Mouse (Mus musculus): Measurements from ENCODE around the gene Amigo3. TPM values are rescaled to one million over a fixed set of nuclear protein-coding genes. Genes with fewer than 3 reads are reported as not detected.
A peak's percentile ranks its signal among the peaks of the same experiment; 100 is the strongest.

Amigo3 gene
- polyA plus RNA-seq, 1 experiment, result 0.79 TPM

DNA sequence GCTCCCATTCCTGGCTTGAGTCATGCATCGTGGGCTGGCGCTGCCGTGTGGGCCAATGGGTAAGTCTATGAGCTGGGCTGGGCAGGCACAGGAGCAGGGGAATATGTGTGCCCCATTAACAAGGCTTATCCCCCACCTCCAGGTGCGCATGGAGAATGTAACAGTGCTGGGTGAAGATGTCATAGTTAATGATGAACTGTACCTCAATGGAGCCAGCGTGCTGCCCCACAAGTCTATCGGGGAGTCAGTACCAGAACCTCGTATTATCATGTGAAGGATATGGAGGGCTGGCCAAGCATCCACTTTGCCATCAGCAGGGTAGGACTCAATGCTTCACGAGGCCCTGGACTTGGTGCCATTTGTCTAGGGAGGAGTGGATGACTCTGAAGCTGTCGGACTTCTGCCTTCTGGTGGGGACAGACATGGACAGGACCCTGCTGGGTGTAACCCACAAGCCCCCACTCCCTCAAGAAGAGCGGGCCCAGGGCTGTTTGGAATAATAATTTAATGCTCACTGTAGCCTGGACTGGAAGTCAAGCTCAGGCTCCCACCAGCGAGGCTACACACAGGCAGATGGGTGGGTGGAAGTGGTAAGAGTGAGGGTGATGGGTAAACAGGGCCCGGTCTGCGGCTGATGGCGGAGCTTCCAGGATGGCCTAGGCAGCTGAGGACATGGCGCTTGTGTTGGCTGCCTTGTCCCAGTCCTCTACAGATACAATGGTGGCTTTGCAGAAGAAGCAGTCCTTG, 1.6 kb upstream of the Amigo3 start:
- no peak overlapping the region for H3K27ac ChIP-seq (ENCODE audit: insufficient read depth, low read depth, low read length)
- no peak overlapping the region for H3K4me3 ChIP-seq (ENCODE audit: insufficient read depth, low read length)
- H3K4me1 ChIP-seq (ENCODE audit: control insufficient read depth, insufficient read depth, low read length), result peaks cover 30% of the 10 kb centered on the region
- no peak for TF ChIP-seq POLR2A (IDR thresholded peaks at IDR 0.05; ENCODE audit: borderline replicate concordance, low read depth, low read length)
- no peak for TF ChIP-seq CTCF (IDR thresholded peaks at IDR 0.05; ENCODE audit: low read depth, low read length)

DNA sequence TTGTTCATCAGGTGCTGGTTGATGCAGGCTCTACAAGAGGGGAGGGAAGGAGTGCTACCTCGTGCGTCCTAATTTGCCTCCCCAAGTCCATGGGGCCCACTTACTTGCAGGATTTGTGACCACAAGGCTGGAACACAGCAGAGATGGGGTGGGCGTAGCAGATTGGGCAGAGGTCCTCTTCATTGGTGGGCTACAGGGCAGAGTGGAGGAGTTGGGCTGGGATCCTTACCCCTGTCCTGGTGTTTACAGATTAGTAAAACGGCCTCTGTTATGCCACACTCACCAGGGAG, 1.1 kb upstream of the Amigo3 start:
- H3K4me1 ChIP-seq (ENCODE audit: control insufficient read depth, insufficient read depth, low read length), result peaks cover 30% of the 10 kb centered on the region
- H3K4me3 ChIP-seq (ENCODE audit: insufficient read depth, low read length), result no peak overlapping the region
- H3K27ac ChIP-seq (ENCODE audit: insufficient read depth, low read depth, low read length), result no peak overlapping the region
- TF ChIP-seq POLR2A (IDR thresholded peaks at IDR 0.05; ENCODE audit: borderline replicate concordance, low read depth, low read length) (no peak), CTCF (IDR thresholded peaks at IDR 0.05; ENCODE audit: low read depth, low read length) (no peak)

DNA sequence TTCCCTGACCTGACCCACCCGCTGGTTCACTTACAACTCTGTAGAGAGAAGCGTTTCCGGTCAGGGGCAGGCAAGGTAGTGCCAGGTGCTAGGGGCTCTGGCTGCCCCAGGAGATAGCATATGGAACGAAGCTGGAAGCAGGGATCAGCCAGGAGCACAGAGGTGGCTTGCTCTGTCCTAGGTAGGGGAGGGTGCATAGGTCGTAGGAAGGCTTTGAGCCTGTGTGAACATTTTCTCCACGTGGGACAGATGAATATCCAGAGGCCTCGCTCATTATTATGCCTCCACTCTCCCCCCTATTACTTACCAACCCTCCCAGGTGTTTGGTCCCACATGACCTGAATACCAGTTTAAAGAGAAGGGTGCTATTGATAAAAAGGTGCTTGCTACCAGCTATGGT, 548 bp upstream of the Amigo3 start:
- peaks cover 30% of the 10 kb centered on the region for H3K4me1 ChIP-seq (ENCODE audit: control insufficient read depth, insufficient read depth, low read length)
- no peak for TF ChIP-seq CTCF (IDR thresholded peaks at IDR 0.05; ENCODE audit: low read depth, low read length)
- no peak for TF ChIP-seq POLR2A (IDR thresholded peaks at IDR 0.05; ENCODE audit: borderline replicate concordance, low read depth, low read length)
- H3K4me3 ChIP-seq (ENCODE audit: insufficient read depth, low read length), result no peak overlapping the region
- no peak overlapping the region for H3K27ac ChIP-seq (ENCODE audit: insufficient read depth, low read depth, low read length)

DNA sequence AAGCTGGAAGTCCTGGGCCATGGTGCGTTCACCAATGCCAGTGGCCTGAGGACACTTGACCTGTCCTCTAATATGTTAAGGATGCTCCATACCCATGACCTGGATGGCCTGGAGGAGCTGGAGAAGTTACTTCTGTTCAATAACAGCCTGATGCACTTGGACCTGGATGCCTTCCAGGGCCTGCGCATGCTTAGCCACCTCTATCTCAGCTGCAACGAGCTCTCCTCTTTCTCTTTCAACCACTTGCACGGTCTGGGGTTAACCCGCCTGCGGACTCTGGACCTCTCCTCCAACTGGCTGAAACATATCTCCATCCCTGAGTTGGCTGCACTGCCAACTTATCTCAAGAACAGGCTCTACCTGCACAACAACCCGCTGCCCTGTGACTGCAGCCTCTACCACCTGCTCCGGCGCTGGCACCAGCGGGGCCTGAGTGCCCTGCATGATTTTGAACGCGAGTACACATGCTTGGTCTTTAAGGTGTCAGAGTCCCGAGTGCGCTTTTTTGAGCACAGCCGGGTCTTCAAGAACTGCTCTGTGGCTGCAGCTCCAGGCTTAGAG, 786 bp downstream of the Amigo3 start:
- Histone ChIP-seq H3K27ac (ENCODE audit: insufficient read depth, low read depth, low read length) (no peak overlapping the region), H3K4me1 (ENCODE audit: control insufficient read depth, insufficient read depth, low read length) (peaks cover 27% of the 10 kb centered on the region), H3K4me3 (ENCODE audit: insufficient read depth, low read length) (no peak overlapping the region)
- TF ChIP-seq POLR2A (IDR thresholded peaks at IDR 0.05; ENCODE audit: borderline replicate concordance, low read depth, low read length), result no peak
- no peak for TF ChIP-seq CTCF (IDR thresholded peaks at IDR 0.05; ENCODE audit: low read depth, low read length)

DNA sequence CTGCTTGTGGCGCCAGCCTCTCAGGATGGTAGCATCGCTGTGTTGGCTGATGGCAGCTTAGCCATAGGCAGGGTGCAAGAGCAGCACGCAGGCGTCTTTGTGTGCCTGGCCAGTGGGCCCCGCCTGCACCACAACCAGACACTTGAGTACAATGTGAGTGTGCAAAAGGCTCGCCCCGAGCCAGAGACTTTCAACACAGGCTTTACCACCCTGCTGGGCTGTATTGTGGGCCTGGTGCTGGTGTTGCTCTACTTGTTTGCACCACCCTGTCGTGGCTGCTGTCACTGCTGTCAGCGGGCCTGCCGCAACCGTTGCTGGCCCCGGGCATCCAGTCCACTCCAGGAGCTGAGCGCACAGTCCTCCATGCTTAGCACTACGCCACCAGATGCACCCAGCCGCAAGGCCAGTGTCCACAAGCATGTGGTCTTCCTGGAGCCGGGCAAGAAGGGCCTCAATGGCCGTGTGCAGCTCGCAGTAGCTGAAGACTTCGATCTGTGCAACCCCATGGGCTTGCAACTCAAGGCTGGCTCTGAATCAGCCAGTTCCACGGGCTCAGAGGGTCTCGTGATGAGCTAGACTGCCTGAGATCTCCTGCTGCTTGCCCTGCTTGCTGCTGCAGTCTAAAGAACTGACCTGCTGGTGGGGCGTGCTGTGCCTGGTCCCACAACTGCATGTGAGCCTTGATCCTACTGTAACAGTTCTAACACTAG, 1.5 kb downstream of the Amigo3 start:
- H3K4me3 ChIP-seq (ENCODE audit: insufficient read depth, low read length), result no peak overlapping the region
- TF ChIP-seq CTCF (IDR thresholded peaks at IDR 0.05; ENCODE audit: low read depth, low read length), result no peak
- no peak for TF ChIP-seq POLR2A (IDR thresholded peaks at IDR 0.05; ENCODE audit: borderline replicate concordance, low read depth, low read length)
- 0 out of 2 replicates have a peak overlapping the region, but pooled peaks have one; percentile 6 for H3K27ac ChIP-seq (ENCODE audit: insufficient read depth, low read depth, low read length)
- peaks cover 27% of the 10 kb centered on the region for H3K4me1 ChIP-seq (ENCODE audit: control insufficient read depth, insufficient read depth, low read length)

DNA sequence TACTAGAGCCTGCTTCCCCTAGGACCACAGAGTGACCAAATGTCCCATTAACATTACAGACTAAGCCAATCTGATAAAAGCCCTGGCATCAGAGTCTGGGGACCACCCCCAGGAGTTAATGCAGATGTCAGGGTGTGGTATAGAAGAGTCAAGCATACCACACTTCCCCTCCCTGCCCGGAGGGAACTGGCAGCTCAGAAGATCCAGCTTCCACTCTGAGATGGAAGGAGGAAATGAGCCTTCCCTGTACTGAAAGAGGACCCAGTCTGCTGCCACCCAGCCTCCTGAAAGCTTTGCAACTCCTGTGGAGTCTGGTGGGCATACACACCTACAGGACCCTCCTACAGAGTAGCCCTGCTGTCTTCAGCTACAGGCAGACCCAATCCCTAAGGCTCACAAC, 2.1 kb downstream of the Amigo3 start:
- H3K4me3 ChIP-seq (ENCODE audit: insufficient read depth, low read length), result no peak overlapping the region
- H3K4me1 ChIP-seq (ENCODE audit: control insufficient read depth, insufficient read depth, low read length), result peaks cover 25% of the 10 kb centered on the region
- TF ChIP-seq CTCF (IDR thresholded peaks at IDR 0.05; ENCODE audit: low read depth, low read length), result no peak
- TF ChIP-seq POLR2A (IDR thresholded peaks at IDR 0.05; ENCODE audit: borderline replicate concordance, low read depth, low read length), result no peak
- H3K27ac ChIP-seq (ENCODE audit: insufficient read depth, low read depth, low read length), result 0 out of 2 replicates have a peak overlapping the region, but pooled peaks have one; percentile 14

DNA sequence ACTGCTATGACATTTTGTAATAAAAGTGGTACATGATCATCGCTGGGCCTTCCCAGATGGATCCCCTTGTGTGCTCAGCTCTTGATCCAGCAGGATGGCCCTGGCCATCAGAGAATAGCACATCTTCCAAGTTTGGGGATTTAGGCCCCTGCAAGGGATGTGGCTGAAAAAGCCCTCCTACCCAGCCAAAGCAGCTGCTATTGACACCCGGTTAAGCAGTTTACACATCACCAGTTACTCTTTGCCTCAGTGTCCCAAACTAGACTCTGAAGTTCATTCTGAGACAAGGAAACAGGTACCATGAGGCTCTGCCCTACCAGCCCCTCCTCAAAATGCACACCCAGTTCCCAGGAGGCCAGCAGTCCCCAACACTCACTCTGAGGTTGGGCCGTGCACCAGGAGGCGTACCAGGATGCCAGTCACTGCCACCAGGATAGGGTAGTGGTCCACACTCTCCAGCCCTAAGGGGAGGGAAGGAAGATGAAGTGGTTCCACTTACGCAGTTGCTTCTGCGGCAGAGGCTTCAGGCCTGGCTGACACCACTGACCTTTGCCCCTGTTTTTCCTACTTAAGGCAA, 2.8 kb downstream of the Amigo3 start:
- Histone ChIP-seq H3K4me3 (ENCODE audit: insufficient read depth, low read length) (no peak overlapping the region), H3K27ac (ENCODE audit: insufficient read depth, low read depth, low read length) (no peak overlapping the region), H3K4me1 (ENCODE audit: control insufficient read depth, insufficient read depth, low read length) (peaks cover 24% of the 10 kb centered on the region)
- TF ChIP-seq CTCF (IDR thresholded peaks at IDR 0.05; ENCODE audit: low read depth, low read length) (no peak), POLR2A (IDR thresholded peaks at IDR 0.05; ENCODE audit: borderline replicate concordance, low read depth, low read length) (no peak)

DNA sequence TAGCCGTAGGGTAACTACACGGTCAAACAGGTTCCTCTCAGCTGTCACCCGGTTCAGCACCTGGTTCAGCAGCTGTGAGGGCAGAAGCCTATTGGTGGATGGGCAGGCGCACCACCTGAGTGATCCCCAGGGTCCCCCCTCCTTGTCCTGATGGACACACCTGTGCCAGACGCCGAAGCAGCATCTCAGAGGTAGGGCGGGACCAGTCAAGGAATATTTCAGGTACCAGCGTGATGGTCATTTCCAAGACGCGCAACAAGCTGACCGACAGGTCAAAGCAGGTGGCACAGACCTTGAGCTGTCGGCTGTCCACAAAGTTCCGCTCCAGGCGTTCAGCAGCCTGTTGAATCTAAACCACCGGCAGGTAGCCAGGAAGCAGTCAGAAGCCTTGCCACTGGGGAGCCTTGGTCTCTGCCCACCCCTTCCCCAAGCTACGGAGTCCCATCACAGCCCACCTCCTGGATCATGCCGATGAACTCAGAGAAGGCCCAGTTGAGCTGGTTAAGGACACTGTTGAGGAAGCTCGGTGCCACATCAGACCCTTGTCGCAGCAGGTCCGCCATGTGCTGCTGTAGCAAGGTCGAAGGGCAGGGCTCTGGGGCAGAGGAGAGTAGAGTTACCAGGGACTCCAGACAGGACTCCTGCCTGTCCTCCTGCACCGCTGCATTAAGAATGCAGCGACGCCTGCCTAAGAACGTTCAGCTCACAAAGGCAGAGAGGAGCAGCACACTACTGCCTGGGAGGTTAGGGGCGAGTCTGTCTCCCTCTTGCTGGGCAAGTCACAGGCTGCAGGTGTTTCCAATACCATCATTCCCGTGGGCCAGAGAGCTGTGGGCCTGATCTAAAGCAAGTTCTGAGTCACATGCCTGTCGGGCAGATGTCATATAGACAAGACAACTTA, 3.7 kb downstream of the Amigo3 start:
- TF ChIP-seq POLR2A (IDR thresholded peaks at IDR 0.05; ENCODE audit: borderline replicate concordance, low read depth, low read length) (no peak), CTCF (IDR thresholded peaks at IDR 0.05; ENCODE audit: low read depth, low read length) (no peak)
- H3K4me1 ChIP-seq (ENCODE audit: control insufficient read depth, insufficient read depth, low read length), result peaks cover 27% of the 10 kb centered on the region
- H3K27ac ChIP-seq (ENCODE audit: insufficient read depth, low read depth, low read length), result no peak overlapping the region
- no peak overlapping the region for H3K4me3 ChIP-seq (ENCODE audit: insufficient read depth, low read length)

DNA sequence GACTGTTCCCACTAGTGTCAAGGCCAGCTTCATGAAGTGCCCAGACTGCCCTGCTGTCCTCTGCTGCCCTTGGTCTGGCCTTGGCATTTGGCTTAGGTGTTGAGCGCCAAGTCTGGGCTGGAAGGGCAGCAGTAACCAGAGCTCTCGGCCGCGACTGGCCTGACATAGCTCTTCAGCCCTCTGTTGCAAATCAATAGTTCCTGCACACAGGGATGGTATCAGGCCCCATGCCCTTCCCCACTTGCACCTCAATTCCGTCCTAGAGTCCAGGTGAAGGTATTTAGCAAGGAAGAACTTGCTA, 4.3 kb downstream of the Amigo3 start:
- TF ChIP-seq CTCF (IDR thresholded peaks at IDR 0.05; ENCODE audit: low read depth, low read length), result no peak
- TF ChIP-seq POLR2A (IDR thresholded peaks at IDR 0.05; ENCODE audit: borderline replicate concordance, low read depth, low read length), result no peak
- Histone ChIP-seq H3K4me3 (ENCODE audit: insufficient read depth, low read length) (no peak overlapping the region), H3K27ac (ENCODE audit: insufficient read depth, low read depth, low read length) (no peak overlapping the region), H3K4me1 (ENCODE audit: control insufficient read depth, insufficient read depth, low read length) (peaks cover 27% of the 10 kb centered on the region)

Data from bone marrow macrophage, adult 2 months (primary cell).